Mouse (Mus musculus): ENCODE results near the gene Hmga1. TPM values are rescaled to one million over a fixed set of nuclear protein-coding genes. Genes with fewer than 3 reads are reported as not detected.

The Hmga1 gene
- polyA plus RNA-seq, 1 experiment from 2014 or later: 195 TPM

- H3K4me1 ChIP-seq: no peaks in the 10 kb centered on the region
- H3K9me3 ChIP-seq (replicated peaks): no peaks in the 10 kb centered on the region
- no peak overlapping the region for H3K27ac ChIP-seq (replicated peaks)
Measured at GRCm38 (mm10) chr17:27578487-27578886, 22.2 kb downstream of the Hmga1 start.

GRCm38 (mm10) chr17:27579816-27580215, 23.5 kb downstream of the Hmga1 start:
- Histone ChIP-seq H3K27ac (replicated peaks) (no peak overlapping the region), H3K4me2 (replicated peaks) (no peak overlapping the region), H3K27me3 (no peaks in the 10 kb centered on the region), H3K36me3 (peaks cover 65% of the 10 kb centered on the region), H3K9me3 (replicated peaks) (no peaks in the 10 kb centered on the region), H3K4me3 (replicated peaks) (no peak overlapping the region), H3K9ac (no peak overlapping the region), H3K4me1 (no peaks in the 10 kb centered on the region)
- ATAC-seq (ENCODE audit: insufficient number of reproducible peaks, low FRiP score, low TSS enrichment, low read depth): no peak
- 89% methylated on average over 8 of the region's 8 CpGs for WGBS

More at GRCm38 (mm10) chr17:27578487-27578886, 22.2 kb downstream of the Hmga1 start:
- WGBS: 94% methylated on average over 10 of the region's 10 CpGs
- H3K27me3 ChIP-seq: no peaks in the 10 kb centered on the region
- H3K36me3 ChIP-seq: peaks cover 66% of the 10 kb centered on the region
- no peak overlapping the region for H3K9ac ChIP-seq
- ATAC-seq (ENCODE audit: insufficient number of reproducible peaks, low FRiP score, low TSS enrichment, low read depth): no peak
- H3K4me2 ChIP-seq (replicated peaks): no peak overlapping the region
- no peak overlapping the region for H3K4me3 ChIP-seq (replicated peaks)

- ATAC-seq (ENCODE audit: insufficient number of reproducible peaks, low FRiP score, low TSS enrichment, low read depth): no peak
- WGBS: 85% methylated on average over 20 of the region's 20 CpGs
- Histone ChIP-seq H3K36me3 (peaks cover 65% of the 10 kb centered on the region), H3K9me3 (replicated peaks) (no peaks in the 10 kb centered on the region), H3K4me3 (replicated peaks) (no peak overlapping the region), H3K4me1 (no peaks in the 10 kb centered on the region), H3K27me3 (no peaks in the 10 kb centered on the region), H3K4me2 (replicated peaks) (no peak overlapping the region), H3K9ac (no peak overlapping the region), H3K27ac (replicated peaks) (no peak overlapping the region)
Measured at GRCm38 (mm10) chr17:27580392-27581068, 24.2 kb downstream of the Hmga1 start.

GRCm38 (mm10) chr17:27583185-27583894, 27.0 kb downstream of the Hmga1 start:
- WGBS: 91% methylated on average over 13 of the region's 13 CpGs
- Histone ChIP-seq H3K4me2 (replicated peaks) (no peak overlapping the region), H3K4me3 (replicated peaks) (no peak overlapping the region), H3K27ac (replicated peaks) (no peak overlapping the region), H3K36me3 (peaks cover 58% of the 10 kb centered on the region), H3K9me3 (replicated peaks) (no peaks in the 10 kb centered on the region), H3K27me3 (no peaks in the 10 kb centered on the region), H3K9ac (no peak overlapping the region), H3K4me1 (peaks cover 17% of the 10 kb centered on the region)
- ATAC-seq (ENCODE audit: insufficient number of reproducible peaks, low FRiP score, low TSS enrichment, low read depth): no peak

- ATAC-seq (ENCODE audit: insufficient number of reproducible peaks, low FRiP score, low TSS enrichment, low read depth): no peak
- Histone ChIP-seq H3K4me3 (replicated peaks) (no peak overlapping the region), H3K9ac (no peak overlapping the region), H3K27ac (replicated peaks) (peak overlapping the region; percentile 13; the same call in 1 of the 2 replicates), H3K27me3 (no peaks in the 10 kb centered on the region), H3K9me3 (replicated peaks) (no peaks in the 10 kb centered on the region), H3K4me2 (replicated peaks) (no peak overlapping the region), H3K4me1 (peaks cover 31% of the 10 kb centered on the region), H3K36me3 (peaks cover 32% of the 10 kb centered on the region)
- WGBS: 58% methylated on average over 9 of the region's 9 CpGs
Measured at GRCm38 (mm10) chr17:27586661-27587060, 30.4 kb downstream of the Hmga1 start.

GRCm38 (mm10) chr17:27587252-27587651, 31.0 kb downstream of the Hmga1 start:
- H3K9ac ChIP-seq: no peak overlapping the region
- peak overlapping the region; percentile 13 for H3K27ac ChIP-seq (replicated peaks)
- WGBS: 61% methylated on average over 12 of the region's 12 CpGs
- H3K27me3 ChIP-seq: no peaks in the 10 kb centered on the region
- peaks cover 36% of the 10 kb centered on the region for H3K4me1 ChIP-seq
- no peaks in the 10 kb centered on the region for H3K9me3 ChIP-seq (replicated peaks)
- ATAC-seq (ENCODE audit: insufficient number of reproducible peaks, low FRiP score, low TSS enrichment, low read depth): no peak
- H3K4me3 ChIP-seq (replicated peaks): no peak overlapping the region
- peaks cover 29% of the 10 kb centered on the region for H3K36me3 ChIP-seq
- no peak overlapping the region for H3K4me2 ChIP-seq (replicated peaks)

- Histone ChIP-seq H3K27me3 (no peaks in the 10 kb centered on the region), H3K4me3 (replicated peaks) (no peak overlapping the region), H3K9ac (no peak overlapping the region), H3K4me2 (replicated peaks) (no peak overlapping the region), H3K9me3 (replicated peaks) (no peaks in the 10 kb centered on the region), H3K27ac (replicated peaks) (no peak overlapping the region), H3K36me3 (peaks cover 30% of the 10 kb centered on the region), H3K4me1 (peaks cover 36% of the 10 kb centered on the region)
- ATAC-seq (ENCODE audit: insufficient number of reproducible peaks, low FRiP score, low TSS enrichment, low read depth): no peak
- WGBS: 70% methylated on average over 8 of the region's 8 CpGs
Measured at GRCm38 (mm10) chr17:27588231-27588630, 31.9 kb downstream of the Hmga1 start.

GRCm38 (mm10) chr17:27591826-27592564, 35.7 kb downstream of the Hmga1 start:
- H3K9ac ChIP-seq: no peak overlapping the region
- no peaks in the 10 kb centered on the region for H3K27me3 ChIP-seq
- peaks cover 50% of the 10 kb centered on the region for H3K36me3 ChIP-seq
- H3K4me1 ChIP-seq: peaks cover 36% of the 10 kb centered on the region
- no peaks in the 10 kb centered on the region for H3K9me3 ChIP-seq (replicated peaks)
- no peak overlapping the region for H3K4me2 ChIP-seq (replicated peaks)
- no peak overlapping the region for H3K4me3 ChIP-seq (replicated peaks)
- 0 out of 2 replicates have a peak overlapping the region, but pooled peaks have one; percentile 7 for H3K27ac ChIP-seq (replicated peaks)
- 77% methylated on average over 12 of the region's 12 CpGs for WGBS
- ATAC-seq (ENCODE audit: insufficient number of reproducible peaks, low FRiP score, low TSS enrichment, low read depth): no peak

- H3K27ac ChIP-seq (replicated peaks): no peak overlapping the region
- no peak overlapping the region for H3K9ac ChIP-seq
- peaks cover 31% of the 10 kb centered on the region for H3K4me1 ChIP-seq
- H3K9me3 ChIP-seq (replicated peaks): no peaks in the 10 kb centered on the region
- no peak overlapping the region for H3K4me2 ChIP-seq (replicated peaks)
- H3K27me3 ChIP-seq: no peaks in the 10 kb centered on the region
- no peak for ATAC-seq (ENCODE audit: insufficient number of reproducible peaks, low FRiP score, low TSS enrichment, low read depth)
- H3K4me3 ChIP-seq (replicated peaks): no peak overlapping the region
- peaks cover 50% of the 10 kb centered on the region for H3K36me3 ChIP-seq
- WGBS: 96% methylated on average over 7 of the region's 7 CpGs
Measured at GRCm38 (mm10) chr17:27592565-27592910, 36.2 kb downstream of the Hmga1 start.

GRCm38 (mm10) chr17:27595659-27596375, 39.5 kb downstream of the Hmga1 start:
- Histone ChIP-seq H3K4me2 (replicated peaks) (no peak overlapping the region), H3K27me3 (no peaks in the 10 kb centered on the region), H3K27ac (replicated peaks) (no peak overlapping the region), H3K4me3 (replicated peaks) (no peak overlapping the region), H3K9ac (no peak overlapping the region), H3K4me1 (peaks cover 23% of the 10 kb centered on the region), H3K9me3 (replicated peaks) (no peaks in the 10 kb centered on the region), H3K36me3 (peaks cover 45% of the 10 kb centered on the region)
- ATAC-seq (ENCODE audit: insufficient number of reproducible peaks, low FRiP score, low TSS enrichment, low read depth): no peak
- WGBS: 82% methylated on average over 15 of the region's 15 CpGs
